Mouse (Mus musculus): ENCODE data around the gene Ap2a1.

DNA sequence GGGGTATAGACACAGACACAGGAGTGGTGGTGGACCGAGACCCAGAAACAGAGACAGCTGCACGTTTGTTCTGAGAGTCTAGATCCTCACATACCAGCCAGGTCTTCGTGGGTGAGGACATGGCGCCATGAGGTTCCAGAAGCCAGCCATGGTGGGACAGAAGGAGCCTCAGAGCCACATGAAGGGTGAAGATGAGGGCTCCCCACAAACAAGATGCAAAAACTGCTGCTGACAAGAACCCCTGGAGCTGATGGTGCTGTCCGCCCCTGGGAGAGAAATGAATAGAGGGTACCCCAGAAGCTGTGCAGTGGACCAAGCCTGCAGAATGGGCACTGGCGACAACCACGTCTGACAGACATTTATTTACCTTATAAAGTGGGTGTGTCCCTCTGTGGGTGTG, 41.8 kb upstream of the Ap2a1 start:
- TF ChIP-seq CTCF (conservative IDR thresholded peaks at IDR 0.05; ENCODE audit: low read length) (no peak), NANOG (IDR thresholded peaks at IDR 0.05; ENCODE audit: borderline replicate concordance, low read length) (no peak)
